Mouse (Mus musculus): ENCODE data around the gene Reep1.

Reep1 gene
- long read RNA-seq, experiment 1, partial matches to known transcripts = 1 of 6 reads
- long read RNA-seq, experiment 1, other reads (novel, unspliced or antisense) = 2 of 6 reads
- long read RNA-seq, experiment 2, partial matches to known transcripts = 0 of 3 reads
- long read RNA-seq, experiment 2, other reads (novel, unspliced or antisense) = 1 of 3 reads

- intact Hi-C loops (cut with DNase I) = loop anchor here (5.0 kb wide), 1 partner anchor 64 kb away; no protein-coding TSS in a partner anchor
Measured at GRCm38 (mm10) chr6:71707511-71708501, at the start of gene Reep1. Gene Reep1, plus strand, starts transcription at chr6:71707561.

- intact Hi-C loops (cut with DNase I) = no loop called here
Measured at GRCm38 (mm10) chr6:71658290-71658689, 49.1 kb upstream of the Reep1 start.

GRCm38 (mm10) chr6:71664511-71664910, 42.9 kb upstream of the Reep1 start:
- intact Hi-C loops (cut with DNase I) = no loop called here

- intact Hi-C loops (cut with DNase I) = no loop called here
Measured at GRCm38 (mm10) chr6:71673166-71673565, 34.2 kb upstream of the Reep1 start.

- intact Hi-C loops (cut with DNase I) = no loop called here
Measured at GRCm38 (mm10) chr6:71678891-71679290, 28.5 kb upstream of the Reep1 start.

- intact Hi-C loops (cut with DNase I) = no loop called here
Measured at GRCm38 (mm10) chr6:71695150-71695549, 12.2 kb upstream of the Reep1 start.

GRCm38 (mm10) chr6:71695599-71695998, 11.8 kb upstream of the Reep1 start:
- intact Hi-C loops (cut with DNase I) = no loop called here

- intact Hi-C loops (cut with DNase I) = loop anchor here (5.0 kb wide), 1 partner anchor 65 kb away; no protein-coding TSS in a partner anchor
Measured at GRCm38 (mm10) chr6:71706871-71707270, 490 bp upstream of the Reep1 start.

- intact Hi-C loops (cut with DNase I) = loop anchor here (5.0 kb wide), 1 partner anchor 64 kb away; no protein-coding TSS in a partner anchor
Measured at GRCm38 (mm10) chr6:71708528-71708927, 1.2 kb downstream of the Reep1 start.

- intact Hi-C loops (cut with DNase I) = no loop called here
Measured at GRCm38 (mm10) chr6:71710323-71710722, 3.0 kb downstream of the Reep1 start.

- intact Hi-C loops (cut with DNase I) = no loop called here
Measured at GRCm38 (mm10) chr6:71711201-71711600, 3.8 kb downstream of the Reep1 start.

- intact Hi-C loops (cut with DNase I) = no loop called here
Measured at GRCm38 (mm10) chr6:71713532-71713931, 6.2 kb downstream of the Reep1 start.

GRCm38 (mm10) chr6:71715006-71715405, 7.6 kb downstream of the Reep1 start:
- intact Hi-C loops (cut with DNase I) = no loop called here

- intact Hi-C loops (cut with DNase I) = no loop called here
Measured at GRCm38 (mm10) chr6:71716434-71716833, 9.1 kb downstream of the Reep1 start.

- intact Hi-C loops (cut with DNase I) = no loop called here
Measured at GRCm38 (mm10) chr6:71718322-71718721, 11.0 kb downstream of the Reep1 start.

GRCm38 (mm10) chr6:71719302-71719701, 11.9 kb downstream of the Reep1 start:
- intact Hi-C loops (cut with DNase I) = no loop called here

GRCm38 (mm10) chr6:71722988-71723387, 15.6 kb downstream of the Reep1 start:
- intact Hi-C loops (cut with DNase I) = no loop called here

GRCm38 (mm10) chr6:71723555-71723954, 16.2 kb downstream of the Reep1 start:
- intact Hi-C loops (cut with DNase I) = no loop called here

GRCm38 (mm10) chr6:71726710-71727109, 19.3 kb downstream of the Reep1 start:
- intact Hi-C loops (cut with DNase I) = no loop called here

- intact Hi-C loops (cut with DNase I) = no loop called here
Measured at GRCm38 (mm10) chr6:71728306-71728705, 20.9 kb downstream of the Reep1 start.

GRCm38 (mm10) chr6:71734910-71735599, 27.7 kb downstream of the Reep1 start:
- intact Hi-C loops (cut with DNase I) = no loop called here

GRCm38 (mm10) chr6:71735600-71736010, 28.2 kb downstream of the Reep1 start:
- intact Hi-C loops (cut with DNase I) = no loop called here

Measured in adrenal gland (tissue).